Mouse (Mus musculus): ENCODE measurements around the gene Mlph. TPM values are rescaled to one million over a fixed set of nuclear protein-coding genes. Genes with fewer than 3 reads are reported as not detected.

Mlph gene
- polyA plus RNA-seq, 1 experiment from 2014 or later, result 3.0 TPM

DNA sequence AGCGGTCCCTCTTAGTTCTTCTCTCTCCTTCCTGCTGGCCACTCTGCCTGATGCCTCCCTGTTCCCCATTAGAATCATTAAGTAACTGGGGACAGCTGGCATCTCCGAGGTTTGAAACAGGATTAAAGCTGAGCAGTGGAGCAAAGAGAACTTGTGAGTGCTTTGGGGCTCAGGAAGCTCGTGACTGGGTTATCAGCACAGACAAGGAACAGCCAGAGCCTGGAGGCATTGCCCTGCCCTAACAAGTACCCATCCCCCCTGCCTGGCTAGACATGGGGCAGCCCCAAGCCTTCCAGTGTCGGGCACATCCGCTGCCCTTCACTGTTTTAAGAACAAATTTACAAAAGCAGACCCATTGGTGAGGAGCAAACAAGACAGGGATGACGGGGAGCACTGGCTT is 2.6 kb downstream of the Mlph start:
- Histone ChIP-seq H3K4me1 (replicated peaks; ENCODE audit: control insufficient read depth, insufficient read depth, low read length) (peaks cover 10% of the 10 kb centered on the region; the same call in 1 of the 2 replicates), H3K9ac (ENCODE audit: low read depth, low read length) (no peak overlapping the region), H3K4me2 (replicated peaks; ENCODE audit: low read depth) (peak overlapping the region; percentile 21; the same call in 1 of the 2 replicates), H3K27ac (ENCODE audit: low read depth, low read length) (peak overlapping the region; percentile 28; the same call in 1 of the 2 replicates), H3K27me3 (replicated peaks; ENCODE audit: control insufficient read depth, insufficient read depth, low read length) (no peaks in the 10 kb centered on the region), H3K9me3 (ENCODE audit: control insufficient read depth) (no peaks in the 10 kb centered on the region), H3K4me3 (ENCODE audit: low read depth, low read length) (no peak overlapping the region), H3K36me3 (ENCODE audit: control insufficient read depth, insufficient read depth) (no peaks in the 10 kb centered on the region)
- 55% methylated on average over 6 of the region's 6 CpGs for WGBS
- ATAC-seq, result no peak; the same call in 1 of the 2 replicates
- no peak for TF ChIP-seq CTCF (IDR thresholded peaks at IDR 0.05; ENCODE audit: low read depth)

DNA sequence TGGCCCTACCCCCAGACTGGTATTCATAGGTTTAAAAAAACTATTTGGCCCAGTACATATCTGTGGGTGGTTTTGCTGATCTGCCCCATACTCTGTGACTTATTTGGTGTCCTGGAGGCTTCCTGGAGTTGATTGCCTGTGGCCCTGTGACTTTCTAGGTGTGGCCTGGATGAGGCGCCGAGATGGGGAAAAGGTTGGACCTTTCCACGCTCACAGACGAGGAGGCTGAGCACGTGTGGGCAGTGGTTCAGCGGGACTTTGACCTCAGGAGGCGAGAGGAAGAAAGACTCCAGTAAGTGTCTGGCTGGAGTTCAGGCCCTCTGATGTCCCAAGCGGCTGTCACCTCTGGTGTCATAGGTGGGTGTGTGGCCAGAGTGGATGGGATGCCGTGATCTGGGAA is 6.8 kb downstream of the Mlph start:
- ATAC-seq, result peak; percentile 83
- H3K27ac ChIP-seq (ENCODE audit: low read depth, low read length), result peak overlapping the region; percentile 22
- no peaks in the 10 kb centered on the region for H3K9me3 ChIP-seq (ENCODE audit: control insufficient read depth)
- no peaks in the 10 kb centered on the region for H3K27me3 ChIP-seq (replicated peaks; ENCODE audit: control insufficient read depth, insufficient read depth, low read length)
- H3K36me3 ChIP-seq (ENCODE audit: control insufficient read depth, insufficient read depth), result no peaks in the 10 kb centered on the region
- no peak overlapping the region for H3K9ac ChIP-seq (ENCODE audit: low read depth, low read length)
- no peak overlapping the region for H3K4me3 ChIP-seq (ENCODE audit: low read depth, low read length)
- WGBS, result 47% methylated on average over 9 of the region's 9 CpGs
- H3K4me1 ChIP-seq (replicated peaks; ENCODE audit: control insufficient read depth, insufficient read depth, low read length), result peaks cover 4% of the 10 kb centered on the region
- H3K4me2 ChIP-seq (replicated peaks; ENCODE audit: low read depth), result no peak overlapping the region
- TF ChIP-seq CTCF (IDR thresholded peaks at IDR 0.05; ENCODE audit: low read depth), result no peak

DNA sequence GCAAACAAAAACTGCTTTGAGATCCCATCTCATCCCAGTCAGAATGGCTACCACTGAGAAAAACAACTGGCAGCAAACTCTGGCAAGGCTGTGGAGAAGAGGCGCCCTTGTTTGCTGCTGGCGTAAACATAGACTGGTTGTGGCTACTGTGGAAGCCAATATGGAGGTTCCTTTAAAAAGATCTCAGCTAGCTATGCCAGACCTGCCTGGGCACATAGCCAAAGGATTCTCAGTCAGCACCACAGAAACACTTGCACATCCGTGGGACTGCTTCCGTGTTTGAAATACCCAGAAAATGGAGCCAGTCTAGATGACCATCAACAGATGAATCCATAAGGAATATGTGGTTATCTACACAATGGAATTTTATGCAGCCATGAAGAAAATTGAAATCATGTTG is 11.1 kb downstream of the Mlph start:
- no peak overlapping the region for H3K27ac ChIP-seq (ENCODE audit: low read depth, low read length)
- WGBS, result 75% methylated on average over 4 of the region's 4 CpGs
- H3K27me3 ChIP-seq (replicated peaks; ENCODE audit: control insufficient read depth, insufficient read depth, low read length), result no peaks in the 10 kb centered on the region

DNA sequence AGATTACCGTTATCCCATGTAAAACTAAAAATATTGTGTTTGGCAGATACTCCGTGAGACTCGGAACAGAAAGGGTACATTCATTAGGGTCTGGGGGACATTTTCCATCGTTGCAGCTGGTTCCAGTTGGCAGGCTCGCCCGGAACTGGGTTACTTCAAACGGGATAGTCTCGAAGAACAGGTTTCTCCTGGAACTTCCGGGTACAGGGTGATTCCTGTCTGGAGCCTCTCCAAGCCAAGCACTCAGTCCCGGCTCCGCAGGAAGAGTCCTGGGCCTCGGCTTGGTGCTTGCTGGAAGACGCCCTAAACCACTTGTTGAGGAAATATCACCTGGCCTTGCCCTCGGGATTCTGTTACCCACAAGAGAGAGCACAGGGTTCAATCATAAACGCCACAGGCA is 12.4 kb downstream of the Mlph start:
- no peaks in the 10 kb centered on the region; the same call in 1 of the 2 replicates for H3K4me1 ChIP-seq (replicated peaks; ENCODE audit: control insufficient read depth, insufficient read depth, low read length)
- peak overlapping the region; percentile 23; the same call in 1 of the 2 replicates for H3K27ac ChIP-seq (ENCODE audit: low read depth, low read length)
- H3K27me3 ChIP-seq (replicated peaks; ENCODE audit: control insufficient read depth, insufficient read depth, low read length), result no peaks in the 10 kb centered on the region
- H3K4me3 ChIP-seq (ENCODE audit: low read depth, low read length), result no peak overlapping the region
- H3K9me3 ChIP-seq (ENCODE audit: control insufficient read depth), result no peaks in the 10 kb centered on the region
- H3K4me2 ChIP-seq (replicated peaks; ENCODE audit: low read depth), result peak overlapping the region; percentile 67
- ATAC-seq, result peak; percentile 82
- no peak for TF ChIP-seq CTCF (IDR thresholded peaks at IDR 0.05; ENCODE audit: low read depth)
- H3K36me3 ChIP-seq (ENCODE audit: control insufficient read depth, insufficient read depth), result peaks cover 5% of the 10 kb centered on the region; the same call in 1 of the 2 replicates
- no peak overlapping the region for H3K9ac ChIP-seq (ENCODE audit: low read depth, low read length)
- WGBS, result 28% methylated on average over 15 of the region's 15 CpGs

More for the DNA sequence above, 11.1 kb downstream of the Mlph start:
- no peak for ATAC-seq
- peaks cover 5% of the 10 kb centered on the region; the same call in 1 of the 2 replicates for H3K36me3 ChIP-seq (ENCODE audit: control insufficient read depth, insufficient read depth)
- no peak overlapping the region for H3K4me3 ChIP-seq (ENCODE audit: low read depth, low read length)
- no peaks in the 10 kb centered on the region for H3K9me3 ChIP-seq (ENCODE audit: control insufficient read depth)
- H3K9ac ChIP-seq (ENCODE audit: low read depth, low read length), result no peak overlapping the region
- no peak for TF ChIP-seq CTCF (IDR thresholded peaks at IDR 0.05; ENCODE audit: low read depth)
- H3K4me1 ChIP-seq (replicated peaks; ENCODE audit: control insufficient read depth, insufficient read depth, low read length), result no peaks in the 10 kb centered on the region; the same call in 1 of the 2 replicates
- H3K4me2 ChIP-seq (replicated peaks; ENCODE audit: low read depth), result no peak overlapping the region

DNA sequence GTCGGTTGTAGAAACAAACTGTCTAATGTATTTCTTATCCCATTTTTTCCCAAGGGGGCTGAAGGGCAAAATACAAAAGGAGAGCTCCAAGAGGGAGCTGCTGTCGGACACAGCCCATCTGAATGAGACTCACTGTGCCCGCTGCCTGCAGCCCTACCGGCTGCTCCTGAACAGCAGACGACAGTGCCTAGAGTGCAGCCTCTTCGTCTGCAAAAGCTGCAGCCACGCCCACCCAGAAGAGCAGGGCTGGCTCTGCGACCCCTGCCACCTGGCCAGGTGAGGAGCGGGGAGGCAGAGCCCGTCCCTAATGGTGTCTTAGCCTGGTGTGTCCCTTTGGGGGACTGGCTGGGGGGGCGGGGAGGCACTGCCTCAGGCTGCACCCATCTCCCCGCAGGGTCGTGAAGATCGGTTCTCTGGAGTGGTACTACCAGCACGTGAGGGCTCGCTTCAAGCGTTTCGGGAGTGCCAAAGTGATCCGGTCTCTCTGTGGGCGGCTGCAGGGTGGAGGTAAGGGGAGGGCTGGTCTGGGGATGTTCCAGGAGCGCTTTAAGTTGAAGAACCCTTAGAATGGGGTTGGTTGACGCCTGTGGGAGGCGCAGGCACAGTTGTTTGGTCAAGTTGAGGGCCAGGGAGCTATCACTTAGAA is 13.2 kb downstream of the Mlph start:
- no peaks in the 10 kb centered on the region for H3K9me3 ChIP-seq (ENCODE audit: control insufficient read depth)
- peak overlapping the region; percentile 23; the same call in 1 of the 2 replicates for H3K27ac ChIP-seq (ENCODE audit: low read depth, low read length)
- no peaks in the 10 kb centered on the region for H3K4me1 ChIP-seq (replicated peaks; ENCODE audit: control insufficient read depth, insufficient read depth, low read length)
- H3K4me2 ChIP-seq (replicated peaks; ENCODE audit: low read depth), result peak overlapping the region; percentile 67
- peak; percentile 25; the same call in 1 of the 2 replicates for ATAC-seq
- H3K27me3 ChIP-seq (replicated peaks; ENCODE audit: control insufficient read depth, insufficient read depth, low read length), result no peaks in the 10 kb centered on the region
- TF ChIP-seq CTCF (IDR thresholded peaks at IDR 0.05; ENCODE audit: low read depth), result peak; percentile 21; the same call in 1 of the 2 replicates
- H3K36me3 ChIP-seq (ENCODE audit: control insufficient read depth, insufficient read depth), result peaks cover 5% of the 10 kb centered on the region; the same call in 1 of the 2 replicates
- peak overlapping the region; percentile 8; the same call in 1 of the 2 replicates for H3K9ac ChIP-seq (ENCODE audit: low read depth, low read length)
- peak overlapping the region; percentile 21; the same call in 1 of the 2 replicates for H3K4me3 ChIP-seq (ENCODE audit: low read depth, low read length)
- WGBS, result 6% methylated on average over 23 of the region's 23 CpGs

DNA sequence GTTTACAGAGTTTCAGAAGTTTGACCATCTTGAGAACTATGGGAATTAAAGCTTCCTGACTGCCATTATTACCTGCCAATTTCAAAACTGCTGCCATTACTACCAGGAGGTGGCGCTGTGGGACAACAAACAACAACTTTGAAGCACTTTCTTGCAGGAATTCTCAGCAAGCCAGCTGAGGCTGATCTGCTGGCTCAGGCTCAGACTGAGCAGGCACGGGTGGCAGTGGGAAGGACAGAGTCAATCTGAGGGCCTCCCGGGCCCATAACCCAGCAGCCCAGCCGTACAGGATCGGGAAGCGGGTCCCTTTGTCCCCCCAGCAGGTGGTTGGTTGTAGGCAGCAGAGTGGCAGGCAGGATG is 13.7 kb downstream of the Mlph start:
- H3K4me2 ChIP-seq (replicated peaks; ENCODE audit: low read depth), result peak overlapping the region; percentile 67
- H3K9me3 ChIP-seq (ENCODE audit: control insufficient read depth), result no peaks in the 10 kb centered on the region
- peaks cover 5% of the 10 kb centered on the region; the same call in 1 of the 2 replicates for H3K36me3 ChIP-seq (ENCODE audit: control insufficient read depth, insufficient read depth)
- TF ChIP-seq CTCF (IDR thresholded peaks at IDR 0.05; ENCODE audit: low read depth), result peak; percentile 96
- WGBS, result 3% methylated on average over 6 of the region's 6 CpGs
- no peaks in the 10 kb centered on the region for H3K4me1 ChIP-seq (replicated peaks; ENCODE audit: control insufficient read depth, insufficient read depth, low read length)
- H3K4me3 ChIP-seq (ENCODE audit: low read depth, low read length), result peak overlapping the region; percentile 21; the same call in 1 of the 2 replicates
- no peak overlapping the region for H3K9ac ChIP-seq (ENCODE audit: low read depth, low read length)
- H3K27me3 ChIP-seq (replicated peaks; ENCODE audit: control insufficient read depth, insufficient read depth, low read length), result no peaks in the 10 kb centered on the region
- H3K27ac ChIP-seq (ENCODE audit: low read depth, low read length), result no peak overlapping the region
- peak; percentile 40; the same call in 1 of the 2 replicates for ATAC-seq
